In the genomic region with DNA sequence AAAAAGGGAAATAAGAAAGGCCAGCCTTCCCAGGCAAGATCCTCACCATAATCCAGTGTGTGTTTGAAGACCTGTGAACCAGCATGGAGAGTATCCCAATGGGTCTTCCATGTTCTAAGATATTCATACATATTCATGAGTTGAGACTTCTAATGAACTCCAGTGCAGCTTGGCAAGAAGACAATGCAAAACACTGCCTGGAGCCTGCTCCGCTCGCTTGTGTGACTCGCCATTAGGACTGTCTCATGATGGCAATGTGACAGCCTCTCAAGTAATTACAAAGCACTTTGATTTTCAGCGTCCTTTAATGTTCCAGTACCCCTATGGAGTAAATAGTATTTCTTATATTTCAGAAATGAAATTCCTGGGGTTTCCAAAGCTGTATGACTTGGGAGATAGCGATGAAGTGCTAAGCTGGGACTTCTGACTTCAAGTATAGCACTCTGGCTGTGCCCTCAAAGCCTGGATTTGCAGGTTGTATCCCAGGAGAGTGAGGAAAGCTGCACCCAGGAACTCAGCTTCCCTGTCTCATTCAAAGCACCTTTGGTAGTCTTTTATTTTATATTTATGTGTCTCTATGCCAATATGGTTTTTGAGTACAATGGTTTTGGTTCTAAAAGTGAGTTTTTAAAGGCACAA, we compare ENCODE assay signal across 12 mouse cellular contexts.
DNase-seq lines count a peak whose midpoint lies in the region; ATAC-seq and TF ChIP-seq lines count a peak whose summit lies in the region.
"Had no signal": no experiment of that assay in that cellular context is flagged by ENCODE, and none has a peak within 500 bp of the region (broad histone marks: within the 10 kb centered on the region; RNA-seq: fewer than 3 reads in every experiment).

No protein-coding gene starts in this region.

- ATAC-seq in forebrain, embryonic 13.5 days = peak; percentile 85
- ATAC-seq in hindbrain, embryonic 16.5 days = peak; percentile 77
- ATAC-seq in neural tube, embryonic 13.5 days (ENCODE audit: low read depth) = peak; percentile 87

- H3K9ac ChIP-seq in forebrain, embryonic 13.5 days = no peak overlapping the region
- no peak overlapping the region for H3K9ac ChIP-seq in hindbrain, embryonic 16.5 days (ENCODE audit: low read depth, low read length)
- no peak overlapping the region for H3K9ac ChIP-seq in neural tube, embryonic 13.5 days

- H3K9me3 ChIP-seq in forebrain, embryonic 13.5 days (replicated peaks) = no peaks in the 10 kb centered on the region
- no peaks in the 10 kb centered on the region for H3K9me3 ChIP-seq in hindbrain, embryonic 16.5 days (ENCODE audit: control insufficient read depth, low read length)
- no peaks in the 10 kb centered on the region for H3K9me3 ChIP-seq in neural tube, embryonic 13.5 days

- DNase-seq in layer of hippocampus, postnatal 10 days (ENCODE audit: low spot score in 2 of 2) = peak; percentile 12 to 27
- no peak for DNase-seq in layer of hippocampus, adult 2 months (ENCODE audit: low spot score in 2 of 2)
- no peak for DNase-seq in lung, postnatal 36 days
- DNase-seq in thymus, postnatal 36 days = no peak
- no peak for DNase-seq in T-cell, adult 2 months (ENCODE audit: low spot score)
- DNase-seq: heart, adult 18-20 months; spleen, adult 18-20 months had no signal

- peak overlapping the region; percentile 21; the same call in 1 of the 2 replicates for H3K4me2 ChIP-seq in forebrain, embryonic 13.5 days
- H3K4me2 ChIP-seq in hindbrain, embryonic 16.5 days (ENCODE audit: low read length) = no peak overlapping the region
- H3K4me2 ChIP-seq in neural tube, embryonic 13.5 days = no peak overlapping the region

- H3K4me3 ChIP-seq in layer of hippocampus, adult 2 months = no peak overlapping the region
- no peak overlapping the region for H3K4me3 ChIP-seq in forebrain, embryonic 13.5 days
- no peak overlapping the region for H3K4me3 ChIP-seq in hindbrain, embryonic 16.5 days (ENCODE audit: low read length)
- no peak overlapping the region for H3K4me3 ChIP-seq in neural tube, embryonic 13.5 days
- H3K4me3 ChIP-seq: megakaryocyte, embryonic 14.5 days had no signal

- WGBS in forebrain, embryonic 13.5 days = 14% methylated on average over 5 of the region's 5 CpGs
- WGBS in hindbrain, embryonic 16.5 days = 22% methylated on average over 5 of the region's 5 CpGs
- 34% methylated on average over 5 of the region's 5 CpGs for WGBS in neural tube, embryonic 13.5 days

- no peaks in the 10 kb centered on the region for H3K27me3 ChIP-seq in forebrain, embryonic 13.5 days
- H3K27me3 ChIP-seq in hindbrain, embryonic 16.5 days (replicated peaks; ENCODE audit: control insufficient read depth, insufficient read depth, low read length) = no peaks in the 10 kb centered on the region
- H3K27me3 ChIP-seq in neural tube, embryonic 13.5 days = peaks cover 28% of the 10 kb centered on the region
- H3K27me3 ChIP-seq: megakaryocyte, embryonic 14.5 days; Patski had no signal

- H3K4me1 ChIP-seq in forebrain, embryonic 13.5 days = peaks cover 33% of the 10 kb centered on the region
- peaks cover 7% of the 10 kb centered on the region for H3K4me1 ChIP-seq in hindbrain, embryonic 16.5 days (ENCODE audit: control insufficient read depth, insufficient read depth, low read depth, low read length)
- peaks cover 23% of the 10 kb centered on the region for H3K4me1 ChIP-seq in neural tube, embryonic 13.5 days (replicated peaks)

- no peak overlapping the region for H3K27ac ChIP-seq in layer of hippocampus, adult 2 months
- peak overlapping the region; percentile 79 for H3K27ac ChIP-seq in forebrain, embryonic 13.5 days
- H3K27ac ChIP-seq in hindbrain, embryonic 16.5 days (ENCODE audit: low read depth, low read length) = no peak overlapping the region
- H3K27ac ChIP-seq in neural tube, embryonic 13.5 days (replicated peaks) = no peak overlapping the region; the same call in 1 of the 2 replicates

- no peak for TF ChIP-seq CTCF in layer of hippocampus, adult 2 months (conservative IDR thresholded peaks at IDR 0.05)

- no peaks in the 10 kb centered on the region for H3K36me3 ChIP-seq in forebrain, embryonic 13.5 days (ENCODE audit: poor library complexity, severe bottlenecking)
- H3K36me3 ChIP-seq in hindbrain, embryonic 16.5 days (ENCODE audit: control insufficient read depth, insufficient read depth, low read length) = no peaks in the 10 kb centered on the region
- no peaks in the 10 kb centered on the region for H3K36me3 ChIP-seq in neural tube, embryonic 13.5 days

Comparison
In these comparisons a context has a peak if more than half of its experiments do, and no peak if none do; other contexts are left out.
1. DNase-seq: peak in layer of hippocampus, postnatal 10 days (2 of 2); none in layer of hippocampus, adult 2 months (0 of 2), lung, postnatal 36 days (single experiment), thymus, postnatal 36 days (0 of 2) and T-cell, adult 2 months (single experiment).
2. Peak in every context shown above with its lines, with median percentiles within 50 percentile points of each other: ATAC-seq.